Mouse (Mus musculus) forebrain, embryonic 11.5 days (tissue): Measurements from ENCODE around the gene Evx1. TPM values are rescaled to one million over a fixed set of nuclear protein-coding genes. Genes with fewer than 3 reads are reported as not detected.

Source experiments
- ATAC-seq: fragments of 200-750 bp; cut with Nextera tagmentation; replicated peaks from 2 replicates; pipeline ENCODE4 v1.8.0; 2017; ENCODE audit warnings: moderate TSS enrichment; ENCODE audit not compliant: low FRiP score
- DNase-seq: peaks from one replicate; pipeline ENCODE4 v3.0.0-alpha.2; 2017; ENCODE audit warnings: low spot score
- H3K27ac ChIP-seq: fragments of 300-500 bp; sonication (generic); 2 replicates; pipeline ENCODE4 v1.5.1; 2014; ENCODE audit warnings: low read depth, low read length
- H3K27me3 ChIP-seq: fragments of 300-500 bp; sonication (generic); 2 replicates; pipeline ENCODE4 v1.6.1; 2014; ENCODE audit warnings: mild to moderate bottlenecking, low read length, mixed read lengths; ENCODE audit not compliant: control insufficient read depth, insufficient read depth
- H3K36me3 ChIP-seq: fragments of 300-500 bp; sonication (generic); 2 replicates; pipeline ENCODE4 v1.6.1; 2014; ENCODE audit warnings: mild to moderate bottlenecking, low read length, moderate library complexity, mixed read lengths; ENCODE audit not compliant: control insufficient read depth, insufficient read depth
- H3K4me1 ChIP-seq: fragments of 300-500 bp; sonication (generic); replicated peaks from 2 replicates; pipeline ENCODE4 v1.6.1; 2014; ENCODE audit warnings: low read length, mixed read lengths; ENCODE audit not compliant: control insufficient read depth, insufficient read depth
- H3K4me2 ChIP-seq: fragments of 300-500 bp; sonication (generic); 2 replicates; pipeline ENCODE4 v1.6.1; 2014; ENCODE audit warnings: low read depth, mild to moderate bottlenecking, low read length, moderate library complexity, mixed read lengths; ENCODE audit not compliant: severe bottlenecking
- H3K4me3 ChIP-seq: fragments of 300-500 bp; sonication (generic); 2 replicates; pipeline ENCODE4 v1.5.1; 2014; ENCODE audit warnings: low read depth, low read length
- H3K9ac ChIP-seq: fragments of 300-500 bp; sonication (generic); 2 replicates; pipeline ENCODE4 v1.6.1; 2014; ENCODE audit warnings: low read length
- H3K9me3 ChIP-seq: fragments of 300-500 bp; sonication (generic); 2 replicates; pipeline ENCODE4 v1.6.1; 2016; ENCODE audit warnings: low read length, mixed read lengths; ENCODE audit not compliant: control insufficient read depth
- WGBS: fragments of 180-500 bp; shearing (Covaris S2); extraction: QIAGEN DNeasy Blood & Tissue Kit; methylation state at CpG from one replicate; pipeline ENCODE4 v1.1.7; 2014; 5-methylcytosine and 5-hydroxymethylcytosine counted together
- polyA plus RNA-seq: library from polyadenylated mRNA; unstranded; fragments of >200 nt; fragmentation: Nextera tagmentation; extraction: Ambion mirVana; gene quantifications from 2 replicates; pipeline ENCODE4 v1.2.1, GENCODE M21; 2014

The Evx1 gene
- polyA plus RNA-seq, 1 experiment from 2014 or later = not detected

DNA sequence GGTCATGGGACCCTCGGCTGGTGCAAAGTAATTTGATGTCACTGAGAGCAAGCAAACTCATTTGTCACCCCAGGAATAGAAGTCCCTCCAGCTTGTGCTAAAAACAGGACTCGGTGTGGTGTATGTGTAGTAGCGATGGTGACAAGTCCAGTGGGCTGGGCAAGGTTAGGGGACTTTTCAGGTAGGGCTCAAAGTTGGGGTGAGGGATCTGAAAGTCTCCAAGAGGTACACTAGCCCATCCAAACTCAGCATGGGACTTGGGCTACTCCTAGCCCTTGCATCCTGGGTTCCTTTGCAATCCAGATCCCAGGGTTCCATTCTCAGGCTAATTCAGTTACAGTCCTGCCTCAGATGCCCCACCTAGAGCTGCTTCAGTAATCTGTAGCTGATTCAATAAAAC, 44.5 kb upstream of the Evx1 start:
- Histone ChIP-seq H3K27me3 (peaks cover 95% of the 10 kb centered on the region), H3K9me3 (no peaks in the 10 kb centered on the region), H3K9ac (no peak overlapping the region), H3K27ac (no peak overlapping the region), H3K36me3 (no peaks in the 10 kb centered on the region), H3K4me2 (no peak overlapping the region), H3K4me1 (no peaks in the 10 kb centered on the region), H3K4me3 (no peak overlapping the region)
- ATAC-seq (no peak), DNase-seq (peak; percentile 43)
- WGBS = 4% methylated on average over 3 of the region's 3 CpGs

DNA sequence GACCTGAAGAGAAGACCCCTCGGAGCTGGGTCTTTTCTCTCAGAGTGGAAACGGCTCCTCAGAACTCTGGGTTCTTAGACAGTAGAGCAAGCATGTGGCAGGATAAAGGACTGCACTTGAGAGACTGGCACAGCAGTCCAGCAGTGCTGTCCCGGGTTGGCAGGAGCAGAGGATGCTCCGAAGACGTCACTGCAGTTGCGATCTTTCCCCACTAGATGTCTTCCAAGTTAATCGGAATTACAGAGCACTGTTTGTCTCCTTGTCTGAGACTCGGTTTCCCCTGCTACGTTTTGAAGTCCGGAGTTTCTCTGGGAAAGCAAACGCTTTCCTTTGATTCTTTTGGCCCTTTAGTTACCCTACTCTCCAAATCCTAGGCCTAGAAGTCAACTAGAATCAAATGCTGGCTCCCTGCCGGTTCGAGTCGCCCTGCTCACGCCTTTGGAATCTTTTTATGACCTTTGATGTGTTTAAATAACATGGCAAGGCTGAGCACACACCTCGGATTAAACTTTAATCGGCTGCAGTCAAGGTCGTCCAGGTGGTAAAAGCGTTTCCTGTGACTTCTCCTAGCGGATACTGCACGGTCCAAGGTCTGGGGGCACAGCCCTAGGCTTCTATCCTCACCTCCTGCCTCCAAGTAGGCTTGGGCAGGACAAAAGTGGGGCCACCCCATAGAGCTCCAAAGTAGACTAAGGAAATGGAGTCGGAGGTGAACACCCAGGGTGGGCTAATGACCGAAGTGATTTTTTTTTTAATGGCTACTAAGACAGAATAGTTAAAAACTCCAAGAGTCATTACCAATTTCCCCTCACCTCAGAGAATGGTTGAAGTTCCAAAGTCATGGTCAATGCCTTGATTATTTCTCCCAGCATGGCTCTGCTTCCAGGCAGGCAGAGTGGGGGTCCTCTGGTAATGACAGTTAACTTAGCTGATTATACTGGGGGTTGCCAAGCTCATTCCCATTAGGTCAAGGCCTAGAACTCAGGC, 42.5 kb upstream of the Evx1 start:
- H3K27ac ChIP-seq = no peak overlapping the region
- no peaks in the 10 kb centered on the region for H3K36me3 ChIP-seq
- peaks cover 95% of the 10 kb centered on the region for H3K27me3 ChIP-seq
- no peaks in the 10 kb centered on the region for H3K4me1 ChIP-seq
- ATAC-seq (no peak), DNase-seq (peak; percentile 80)
- 5% methylated on average over 23 of the region's 23 CpGs for WGBS
- H3K9me3 ChIP-seq = no peaks in the 10 kb centered on the region
- no peak overlapping the region for H3K4me2 ChIP-seq
- no peak overlapping the region for H3K4me3 ChIP-seq
- H3K9ac ChIP-seq = no peak overlapping the region

DNA sequence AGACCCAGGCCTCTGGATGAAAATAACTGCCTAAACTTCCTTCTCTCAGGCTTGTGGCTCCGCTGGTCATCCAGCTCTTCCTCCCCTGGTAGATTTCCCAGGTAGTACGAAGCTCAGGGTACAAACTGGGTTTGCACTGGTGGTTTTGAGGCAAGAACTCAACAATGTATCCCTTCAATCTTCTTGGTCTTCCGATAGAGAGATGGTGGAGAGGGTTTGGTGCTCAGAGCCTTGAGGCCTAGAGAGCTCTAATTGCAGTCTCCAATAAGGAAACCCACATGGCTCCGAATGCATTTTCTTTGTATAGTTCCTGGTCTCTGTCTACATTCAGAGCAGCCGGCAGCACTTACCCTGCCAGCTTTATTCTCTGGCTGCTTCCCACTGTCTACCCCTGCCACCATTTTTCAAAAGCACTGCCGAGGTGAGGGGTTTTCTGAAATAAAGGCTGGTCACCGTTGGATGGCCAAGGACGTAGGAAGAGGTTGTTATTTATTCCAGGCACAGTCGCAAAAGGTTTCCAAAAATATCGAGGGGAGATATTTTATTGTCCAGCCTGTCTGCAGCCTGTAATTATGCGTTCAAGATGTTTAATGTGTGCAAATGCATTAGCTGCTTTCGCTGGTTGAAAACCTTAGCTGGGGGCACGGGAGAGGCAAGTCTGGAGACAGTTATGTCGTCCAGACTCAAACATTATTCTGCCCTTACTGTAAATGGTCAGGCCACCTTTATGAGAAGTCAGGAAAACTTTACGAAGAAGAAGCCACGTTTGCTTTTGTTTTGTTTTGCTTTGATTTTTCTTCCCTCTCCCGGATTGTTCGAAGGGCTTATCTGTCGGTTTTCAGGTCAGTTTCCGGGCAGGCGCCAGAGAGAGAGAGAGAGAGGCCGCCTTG, 40.3 kb upstream of the Evx1 start:
- Histone ChIP-seq H3K27me3 (peaks cover 98% of the 10 kb centered on the region), H3K9me3 (no peaks in the 10 kb centered on the region), H3K9ac (no peak overlapping the region), H3K4me2 (no peak overlapping the region), H3K4me1 (no peaks in the 10 kb centered on the region), H3K27ac (no peak overlapping the region), H3K36me3 (no peaks in the 10 kb centered on the region), H3K4me3 (no peak overlapping the region)
- DNase-seq (no peak), ATAC-seq (no peak)
- WGBS = 2% methylated on average over 22 of the region's 22 CpGs

DNA sequence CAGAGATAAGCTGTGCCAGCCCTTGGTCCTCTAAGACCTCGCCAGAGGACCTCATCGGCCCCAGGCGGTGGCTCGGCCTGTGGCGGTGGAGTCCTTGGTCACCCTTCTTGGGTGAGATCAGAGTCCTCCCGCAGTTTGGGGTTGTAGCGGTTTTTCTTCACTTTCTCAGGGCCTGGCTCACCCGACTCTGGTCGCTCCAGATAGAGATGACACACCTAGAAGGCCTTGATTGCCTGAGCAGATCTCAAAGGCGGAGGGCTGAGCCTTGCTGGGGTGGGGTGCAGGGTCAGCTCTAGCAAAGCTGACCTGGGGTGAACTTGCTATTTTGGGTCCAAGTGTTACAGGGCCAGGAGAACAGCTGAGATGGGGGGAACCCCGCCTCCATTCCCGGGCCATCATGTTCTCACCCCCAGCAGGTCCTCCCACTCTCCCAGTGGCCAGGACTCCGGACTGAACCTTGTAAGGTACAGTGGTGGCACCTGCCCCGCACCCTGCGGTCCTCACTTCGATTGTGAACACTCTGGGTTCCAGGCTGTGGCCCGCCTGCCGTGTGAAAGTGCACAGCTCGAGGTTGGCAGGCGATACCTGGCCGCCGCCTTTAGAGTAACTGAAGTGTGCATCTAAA, 39.5 kb upstream of the Evx1 start:
- H3K4me3 ChIP-seq = no peak overlapping the region
- H3K27me3 ChIP-seq = peaks cover 92% of the 10 kb centered on the region
- H3K36me3 ChIP-seq = no peaks in the 10 kb centered on the region
- ATAC-seq (no peak), DNase-seq (peak; percentile 64)
- no peaks in the 10 kb centered on the region for H3K9me3 ChIP-seq
- no peak overlapping the region for H3K4me2 ChIP-seq
- no peak overlapping the region for H3K9ac ChIP-seq
- no peaks in the 10 kb centered on the region for H3K4me1 ChIP-seq
- WGBS = 1% methylated on average over 22 of the region's 22 CpGs
- no peak overlapping the region for H3K27ac ChIP-seq

DNA sequence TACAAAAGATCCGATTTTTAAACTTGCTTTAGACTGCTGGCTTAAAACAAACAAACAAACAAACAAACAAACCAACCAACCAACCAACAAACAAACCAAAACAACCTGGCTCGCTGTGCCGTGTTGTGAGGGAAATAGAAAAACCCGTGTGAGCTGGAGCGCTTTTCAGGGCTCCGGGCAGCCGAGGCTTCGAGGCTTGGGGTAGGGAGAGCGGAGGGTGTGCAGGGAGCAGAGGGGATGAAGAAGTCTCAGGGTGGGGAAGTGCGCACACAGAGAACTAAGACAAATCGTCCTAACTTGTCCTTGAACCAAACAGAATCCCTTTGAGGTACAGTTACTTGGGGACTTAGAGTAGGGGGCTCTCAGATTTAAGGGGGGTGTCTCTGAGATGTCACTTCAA, 38.7 kb upstream of the Evx1 start:
- DNase-seq (no peak), ATAC-seq (no peak)
- H3K36me3 ChIP-seq = no peaks in the 10 kb centered on the region
- H3K4me3 ChIP-seq = no peak overlapping the region
- WGBS = 2% methylated on average over 11 of the region's 11 CpGs
- H3K9ac ChIP-seq = no peak overlapping the region
- H3K9me3 ChIP-seq = no peaks in the 10 kb centered on the region
- no peak overlapping the region for H3K4me2 ChIP-seq
- H3K4me1 ChIP-seq = no peaks in the 10 kb centered on the region
- no peak overlapping the region for H3K27ac ChIP-seq
- H3K27me3 ChIP-seq = peaks cover 86% of the 10 kb centered on the region

DNA sequence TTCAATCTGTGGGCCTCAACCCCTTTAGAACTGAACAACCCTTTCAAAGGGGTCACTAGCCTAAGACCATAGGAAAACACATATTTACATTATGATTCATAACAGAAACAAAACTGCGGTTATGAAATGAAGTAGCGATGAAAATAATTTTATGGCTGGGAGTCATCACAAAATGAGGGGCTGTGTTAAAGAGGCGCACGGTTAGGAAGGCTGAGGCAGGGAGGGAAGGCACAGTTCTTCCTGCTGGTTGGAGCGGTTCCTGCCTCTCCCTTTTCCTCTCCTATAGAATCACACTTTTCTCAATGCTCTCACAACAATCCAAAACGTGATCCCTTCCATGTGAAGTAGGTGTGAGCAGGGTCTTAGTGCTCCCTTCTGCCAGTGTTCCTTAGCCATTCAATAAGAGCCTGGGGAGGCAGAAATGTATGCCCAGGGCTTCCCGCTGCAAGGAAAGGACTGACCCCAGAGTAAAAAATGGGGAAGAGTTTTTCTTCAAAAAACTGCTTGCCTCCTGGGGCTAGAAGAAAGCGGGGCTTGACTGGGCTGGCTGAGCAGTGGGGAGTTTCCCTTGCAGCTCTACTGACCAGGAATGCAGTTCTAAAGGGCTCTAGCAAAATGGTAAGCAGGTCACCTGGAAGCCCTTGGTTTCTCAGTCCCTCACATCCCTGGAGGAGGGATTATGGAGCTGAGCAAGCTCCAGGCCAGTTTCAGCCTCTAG, 37.6 kb upstream of the Evx1 start:
- H3K4me2 ChIP-seq = no peak overlapping the region
- H3K4me3 ChIP-seq = no peak overlapping the region
- 4% methylated on average over 8 of the region's 8 CpGs for WGBS
- H3K27me3 ChIP-seq = peaks cover 74% of the 10 kb centered on the region
- H3K4me1 ChIP-seq = no peaks in the 10 kb centered on the region
- ATAC-seq = no peak
- no peak overlapping the region for H3K27ac ChIP-seq
- no peak overlapping the region for H3K9ac ChIP-seq
- no peaks in the 10 kb centered on the region for H3K36me3 ChIP-seq
- no peak for DNase-seq
- no peaks in the 10 kb centered on the region for H3K9me3 ChIP-seq

DNA sequence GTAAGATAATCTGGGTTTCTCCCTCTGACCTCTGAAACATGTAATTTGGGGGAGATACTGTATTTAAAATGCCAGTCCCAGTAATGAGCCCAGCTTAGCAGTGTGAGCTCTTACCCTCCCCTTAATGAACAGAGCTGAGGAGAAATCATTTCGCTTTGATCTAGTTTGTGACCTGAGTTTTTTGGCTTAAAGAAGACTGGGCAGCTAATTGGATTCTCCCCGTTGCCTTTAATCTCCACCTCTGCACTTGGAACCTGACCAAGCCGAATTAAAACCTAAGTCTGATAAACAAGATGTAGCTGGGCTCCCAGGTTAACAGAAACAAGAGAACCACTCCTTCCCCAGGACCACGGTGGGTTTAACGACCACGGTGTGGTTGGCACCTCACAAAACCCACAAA, 36.9 kb upstream of the Evx1 start:
- 3% methylated on average over 6 of the region's 6 CpGs for WGBS

DNA sequence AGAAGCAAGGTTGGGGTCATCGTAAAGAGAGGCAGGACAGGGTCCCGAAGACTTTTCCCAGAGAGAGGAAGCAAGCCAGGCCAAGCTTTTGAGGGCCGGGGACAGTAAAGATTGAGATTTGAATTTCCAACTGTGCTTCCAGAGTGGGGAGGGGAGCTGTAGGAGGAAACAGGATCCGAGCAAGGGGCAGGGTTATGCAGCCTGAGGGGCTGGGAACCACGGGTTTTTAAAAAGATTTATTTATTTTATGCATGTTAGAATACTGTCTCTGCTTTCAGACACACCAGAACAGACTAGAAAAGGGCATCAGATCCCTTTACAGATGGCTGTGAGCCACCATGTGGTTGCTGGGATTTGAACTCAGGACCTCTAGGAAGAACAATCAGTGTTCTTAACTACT, 36.4 kb upstream of the Evx1 start:
- DNase-seq = no peak

More for the DNA sequence above, 36.9 kb upstream of the Evx1 start:
- ATAC-seq (no peak), DNase-seq (no peak)
- Histone ChIP-seq H3K27ac (no peak overlapping the region), H3K9me3 (no peaks in the 10 kb centered on the region), H3K36me3 (no peaks in the 10 kb centered on the region), H3K27me3 (peaks cover 68% of the 10 kb centered on the region), H3K4me2 (no peak overlapping the region), H3K4me1 (no peaks in the 10 kb centered on the region), H3K4me3 (no peak overlapping the region), H3K9ac (no peak overlapping the region)

More for the DNA sequence above, 36.4 kb upstream of the Evx1 start:
- Histone ChIP-seq H3K4me3 (no peak overlapping the region), H3K9ac (no peak overlapping the region), H3K36me3 (no peaks in the 10 kb centered on the region), H3K4me2 (no peak overlapping the region), H3K4me1 (no peaks in the 10 kb centered on the region), H3K27ac (no peak overlapping the region), H3K27me3 (peaks cover 62% of the 10 kb centered on the region), H3K9me3 (no peaks in the 10 kb centered on the region)
- ATAC-seq = no peak
- WGBS = 10% methylated on average over 5 of the region's 5 CpGs
